Comparison of ENCODE assay signal across 8 mouse cellular contexts in the genomic region with DNA sequence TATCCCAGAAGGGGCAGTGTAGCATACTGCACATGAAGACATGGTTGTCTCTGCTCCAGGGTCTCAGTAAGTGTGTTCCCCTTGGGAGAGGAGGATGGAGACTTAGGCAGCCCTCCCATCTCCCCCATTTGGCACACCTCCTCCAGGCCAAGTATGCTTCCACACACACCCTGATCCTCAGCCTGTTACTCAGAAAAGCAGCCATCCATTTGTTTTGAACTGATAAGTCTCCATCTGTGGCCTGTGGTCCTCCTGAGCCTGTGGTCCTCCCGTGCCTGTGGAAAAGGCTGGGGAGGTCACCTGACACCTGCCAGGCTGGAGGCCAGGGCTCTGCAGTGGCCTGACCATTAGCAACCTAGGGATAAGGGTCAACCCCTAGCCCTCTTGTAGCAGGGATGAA.
DNase-seq lines count a peak whose midpoint lies in the region; ATAC-seq lines count a peak whose summit lies in the region.
"Had no signal": no experiment of that assay in that cellular context is flagged by ENCODE, and none has a peak within 500 bp of the region (broad histone marks: within the 10 kb centered on the region; RNA-seq: fewer than 3 reads in every experiment).

No protein-coding gene starts in this region.

- H3K27ac ChIP-seq in neural tube, embryonic 11.5 days (ENCODE audit: low read depth, low read length) = peak overlapping the region; percentile 96
- H3K27ac ChIP-seq in hindbrain, embryonic 10.5 days = peak overlapping the region; percentile 88
- no peak overlapping the region for H3K27ac ChIP-seq in liver, embryonic 16.5 days (ENCODE audit: low read length)

- no peak for DNase-seq in neural tube, embryonic 11.5 days (ENCODE audit: low spot score)
- DNase-seq in neural tube, embryonic 10.5 days (ENCODE audit: extremely low spot score, low spot score) = no peak
- no peak for DNase-seq in hindbrain, embryonic 10.5 days (ENCODE audit: low spot score)
- DNase-seq in adrenal gland, postnatal 4 days (ENCODE audit: low spot score in 2 of 2) = no peak
- no peak for DNase-seq in adrenal gland, adult (ENCODE audit: inconsistent age in 2 of 2, low spot score in 1 of 2)
- no peak for DNase-seq in kidney, postnatal 25 days
- DNase-seq: kidney, adult 18-20 months had no signal

- no peak for ATAC-seq in neural tube, embryonic 11.5 days (ENCODE audit: insufficient read depth, low FRiP score, low TSS enrichment)
- ATAC-seq in liver, embryonic 16.5 days (ENCODE audit: low read depth) = 0 out of 2 replicates have a peak, but pooled peaks have one; percentile 5

- no peaks in the 10 kb centered on the region for H3K36me3 ChIP-seq in neural tube, embryonic 11.5 days (ENCODE audit: control insufficient read depth, insufficient read depth, low read length)
- no peaks in the 10 kb centered on the region for H3K36me3 ChIP-seq in hindbrain, embryonic 10.5 days
- H3K36me3 ChIP-seq in liver, embryonic 16.5 days (ENCODE audit: control insufficient read depth, insufficient read depth) = no peaks in the 10 kb centered on the region

- no peaks in the 10 kb centered on the region for H3K9me3 ChIP-seq in neural tube, embryonic 11.5 days (ENCODE audit: control insufficient read depth, low read length)
- H3K9me3 ChIP-seq in hindbrain, embryonic 10.5 days = no peaks in the 10 kb centered on the region
- no peaks in the 10 kb centered on the region for H3K9me3 ChIP-seq in liver, embryonic 16.5 days (replicated peaks; ENCODE audit: control insufficient read depth, low read length)

- peak overlapping the region; percentile 35 for H3K9ac ChIP-seq in neural tube, embryonic 11.5 days (ENCODE audit: low read length)
- H3K9ac ChIP-seq in liver, embryonic 16.5 days (ENCODE audit: low read depth, low read length) = no peak overlapping the region

- no peak overlapping the region for H3K4me3 ChIP-seq in neural tube, embryonic 11.5 days (ENCODE audit: low read depth, low read length)
- H3K4me3 ChIP-seq in hindbrain, embryonic 10.5 days = 0 out of 2 replicates have a peak overlapping the region, but pooled peaks have one; percentile 13
- H3K4me3 ChIP-seq in liver, embryonic 16.5 days (ENCODE audit: low read depth, low read length) = no peak overlapping the region

- H3K27me3 ChIP-seq in neural tube, embryonic 11.5 days (ENCODE audit: control insufficient read depth, insufficient read depth, low read length) = no peaks in the 10 kb centered on the region
- H3K27me3 ChIP-seq in hindbrain, embryonic 10.5 days (ENCODE audit: insufficient read depth, poor library complexity, severe bottlenecking) = peaks cover 40% of the 10 kb centered on the region
- no peaks in the 10 kb centered on the region for H3K27me3 ChIP-seq in liver, embryonic 16.5 days (ENCODE audit: control insufficient read depth, insufficient read depth, low read depth, low read length)

- peaks cover 67% of the 10 kb centered on the region for H3K4me1 ChIP-seq in neural tube, embryonic 11.5 days (ENCODE audit: control insufficient read depth, insufficient read depth, low read length)
- H3K4me1 ChIP-seq in hindbrain, embryonic 10.5 days (replicated peaks) = peaks cover 89% of the 10 kb centered on the region
- peaks cover 29% of the 10 kb centered on the region for H3K4me1 ChIP-seq in liver, embryonic 16.5 days (ENCODE audit: control insufficient read depth, low read depth, low read length)

- WGBS in neural tube, embryonic 11.5 days = 32% methylated on average over 1 of the region's 1 CpGs
- 47% methylated on average over 1 of the region's 1 CpGs for WGBS in hindbrain, embryonic 10.5 days
- 10% methylated on average over 1 of the region's 1 CpGs for WGBS in liver, embryonic 16.5 days (ENCODE audit: insufficient replicate concordance)

- no peak overlapping the region for H3K4me2 ChIP-seq in neural tube, embryonic 11.5 days (ENCODE audit: low read depth)
- no peak overlapping the region for H3K4me2 ChIP-seq in liver, embryonic 16.5 days (ENCODE audit: low read depth, low read length)
